Mouse (Mus musculus) heart, adult 2 months (tissue): ENCODE results near the gene Nckap5. TPM values are rescaled to one million over a fixed set of nuclear protein-coding genes. Genes with fewer than 3 reads are reported as not detected.

ENCODE experiments used
- DNase-seq, 2 experiments: peaks; one replicate each; pipeline ENCODE4 v3.0.0; 2021
- H3K27ac ChIP-seq: fragments of 200-600 bp; 2 replicates; pipeline ENCODE4 v1.8.1; 2022
- H3K27me3 ChIP-seq: fragments of 200-500 bp; 2 replicates; pipeline ENCODE4 v1.6.1; 2012; ENCODE audit warnings: mild to moderate bottlenecking, low read length, inconsistent platforms, mixed read lengths; ENCODE audit not compliant: control insufficient read depth, insufficient read depth
- H3K36me3 ChIP-seq: fragments of 200-500 bp; 2 replicates; pipeline ENCODE4 v1.6.1; 2012; ENCODE audit warnings: low read length, inconsistent platforms; ENCODE audit not compliant: control insufficient read depth, insufficient read depth
- H3K4me1 ChIP-seq: fragments of 200-500 bp; 2 replicates; pipeline ENCODE4 v1.6.1; 2011; ENCODE audit warnings: low read length; ENCODE audit not compliant: control insufficient read depth, insufficient read depth
- H3K4me3 ChIP-seq: fragments of 200-600 bp; 2 replicates; pipeline ENCODE4 v1.8.1; 2022
- H3K79me2 ChIP-seq: fragments of 200-500 bp; replicated peaks from 2 replicates; pipeline ENCODE4 v1.6.1; 2012; ENCODE audit warnings: mild to moderate bottlenecking, inconsistent platforms, low read length, moderate library complexity, mixed read lengths; ENCODE audit not compliant: control insufficient read depth, insufficient read depth
- H3K9ac ChIP-seq: fragments of 200-500 bp; 2 replicates; pipeline ENCODE4 v1.6.1; 2012; ENCODE audit warnings: low read depth, mild to moderate bottlenecking, control low read depth, inconsistent platforms, low read length, mixed read lengths
- CTCF ChIP-seq: fragments of 200-600 bp; IDR thresholded peaks from 2 replicates; pipeline ENCODE4 v1.8.1; 2022; ENCODE audit warnings: antibody characterized with exemption, mild to moderate bottlenecking, moderate library complexity
- EP300 ChIP-seq: fragments of 200-500 bp; IDR thresholded peaks from 2 replicates; pipeline ENCODE4 v1.6.1; 2011; ENCODE audit warnings: low read depth, low read length, control low read depth; ENCODE audit not compliant: insufficient read depth
- POLR2A ChIP-seq: fragments of 200-500 bp; IDR thresholded peaks from 2 replicates; pipeline ENCODE4 v1.6.1; 2011; ENCODE audit warnings: mild to moderate bottlenecking, low read depth, low read length, control low read depth; ENCODE audit not compliant: insufficient read depth
- WGBS: fragments of 180-500 bp; shearing (Covaris S2); methylation state at CpG from one replicate; pipeline ENCODE4 v1.1.7; 2018; 5-methylcytosine and 5-hydroxymethylcytosine counted together
- intact Hi-C: fragments of 180-260 bp; cut with DNase I; formaldehyde crosslinking; loops from one replicate; pipeline ENCODE4 v1.15.1; 2025
- polyA plus RNA-seq: library from polyadenylated mRNA; depleted of rRNA; stranded (reverse); fragments of >200 nt; gene quantifications from 2 replicates; pipeline ENCODE4 v1.2.3, GENCODE M21; 2012
- total RNA-seq, 2 experiments: library from RNA; stranded (reverse); gene quantifications; 2 replicates each; pipeline ENCODE4 v1.2.3; 2021

Gene Nckap5
- total and polyA plus RNA-seq, 3 experiments, result 2.8 to 9.6 (median 6.0) TPM

- TF ChIP-seq EP300, result no peak
- no peak for TF ChIP-seq POLR2A
- TF ChIP-seq CTCF, result no peak
- intact Hi-C loops, result loop anchor here (10.0 kb wide), 1 partner anchor 183 kb away; the partner anchor contains the start of gene Nckap5
- Histone ChIP-seq H3K27ac (no peak overlapping the region), H3K79me2 (no peaks in the 10 kb centered on the region), H3K4me1 (peaks cover 7% of the 10 kb centered on the region), H3K27me3 (no peaks in the 10 kb centered on the region), H3K4me3 (no peak overlapping the region), H3K9ac (no peak overlapping the region), H3K36me3 (no peaks in the 10 kb centered on the region)
- 72% methylated on average over 2 of the region's 2 CpGs for WGBS
- DNase-seq, result no peak
Measured at GRCm38 (mm10) chr1:126652085-126652484, 178.5 kb downstream of the Nckap5 start.

GRCm38 (mm10) chr1:126650806-126651205 is 179.8 kb downstream of the Nckap5 start:
- intact Hi-C loops, result loop anchor here (10.0 kb wide), 1 partner anchor 184 kb away; the partner anchor contains the start of gene Nckap5
- Histone ChIP-seq H3K79me2 (no peaks in the 10 kb centered on the region), H3K27ac (no peak overlapping the region), H3K9ac (no peak overlapping the region), H3K27me3 (no peaks in the 10 kb centered on the region), H3K4me3 (no peak overlapping the region), H3K36me3 (no peaks in the 10 kb centered on the region), H3K4me1 (peaks cover 5% of the 10 kb centered on the region)
- no peak for DNase-seq
- TF ChIP-seq CTCF (no peak), POLR2A (no peak), EP300 (no peak)
- WGBS, result 57% methylated on average over 5 of the region's 5 CpGs

GRCm38 (mm10) chr1:126642751-126643150 is 187.8 kb downstream of the Nckap5 start:
- Histone ChIP-seq H3K4me1 (no peaks in the 10 kb centered on the region), H3K36me3 (no peaks in the 10 kb centered on the region), H3K27ac (no peak overlapping the region), H3K79me2 (0 out of 2 replicates have a peak, but pooled peaks cover 2% of the 10 kb centered on the region), H3K4me3 (no peak overlapping the region), H3K27me3 (no peaks in the 10 kb centered on the region), H3K9ac (no peak overlapping the region)
- no peak for DNase-seq
- intact Hi-C loops, result no loop called here
- no peak for TF ChIP-seq EP300
- TF ChIP-seq CTCF, result no peak
- no peak for TF ChIP-seq POLR2A
- WGBS, result 89% methylated on average over 5 of the region's 5 CpGs

GRCm38 (mm10) chr1:126639463-126639862 is 191.1 kb downstream of the Nckap5 start:
- no peaks in the 10 kb centered on the region for H3K27me3 ChIP-seq
- H3K36me3 ChIP-seq, result no peaks in the 10 kb centered on the region
- 86% methylated on average over 2 of the region's 2 CpGs for WGBS
- no peak overlapping the region for H3K27ac ChIP-seq
- TF ChIP-seq CTCF, result no peak
- TF ChIP-seq EP300, result no peak
- TF ChIP-seq POLR2A, result no peak
- no peak overlapping the region for H3K4me3 ChIP-seq
- intact Hi-C loops, result no loop called here
- no peak for DNase-seq
- H3K9ac ChIP-seq, result no peak overlapping the region
- 0 out of 2 replicates have a peak, but pooled peaks cover 2% of the 10 kb centered on the region for H3K79me2 ChIP-seq
- H3K4me1 ChIP-seq, result no peaks in the 10 kb centered on the region

GRCm38 (mm10) chr1:126637515-126637914 is 193.1 kb downstream of the Nckap5 start:
- Histone ChIP-seq H3K4me3 (no peak overlapping the region), H3K27me3 (no peaks in the 10 kb centered on the region), H3K4me1 (no peaks in the 10 kb centered on the region), H3K27ac (no peak overlapping the region), H3K79me2 (0 out of 2 replicates have a peak, but pooled peaks cover 2% of the 10 kb centered on the region), H3K9ac (no peak overlapping the region), H3K36me3 (no peaks in the 10 kb centered on the region)
- intact Hi-C loops, result no loop called here
- DNase-seq, result no peak
- no peak for TF ChIP-seq EP300
- no peak for TF ChIP-seq POLR2A
- TF ChIP-seq CTCF, result no peak
- 98% methylated on average over 1 of the region's 1 CpGs for WGBS

- Histone ChIP-seq H3K27ac (no peak overlapping the region), H3K4me1 (no peaks in the 10 kb centered on the region), H3K4me3 (no peak overlapping the region), H3K36me3 (no peaks in the 10 kb centered on the region), H3K9ac (no peak overlapping the region), H3K27me3 (no peaks in the 10 kb centered on the region), H3K79me2 (no peaks in the 10 kb centered on the region)
- WGBS, result 78% methylated on average over 3 of the region's 3 CpGs
- TF ChIP-seq EP300 (no peak), CTCF (no peak), POLR2A (no peak)
- DNase-seq, result no peak
- intact Hi-C loops, result loop anchor here (2.0 kb wide), 1 partner anchor 21 kb away; no protein-coding TSS in a partner anchor
Measured at GRCm38 (mm10) chr1:126626206-126626605, 204.4 kb downstream of the Nckap5 start.
